Mouse (Mus musculus) gastrocnemius, adult 2 months (tissue): ENCODE results near the gene Bcl2l15. TPM values are rescaled to one million over a fixed set of nuclear protein-coding genes. Genes with fewer than 3 reads are reported as not detected.
"Not testable (repeated sequence)": the region's sequence is repeated elsewhere in the genome, so short reads cannot be mapped to it uniquely, and the experiment has no call there.

ENCODE experiments used
- DNase-seq: peaks from one replicate; pipeline ENCODE4 v3.0.0; 2022
- H3K27ac ChIP-seq: fragments of 200-600 bp; 2 replicates; pipeline ENCODE4 v1.8.1; 2022; ENCODE audit warnings: mild to moderate bottlenecking
- H3K4me3 ChIP-seq: fragments of 200-600 bp; 2 replicates; pipeline ENCODE4 v1.8.1; 2022; ENCODE audit warnings: mild to moderate bottlenecking, moderate library complexity
- CTCF ChIP-seq: fragments of 200-600 bp; IDR thresholded peaks from 2 replicates; pipeline ENCODE4 v1.8.1; 2022; ENCODE audit warnings: antibody characterized with exemption, mild to moderate bottlenecking, moderate library complexity
- intact Hi-C: fragments of 180-260 bp; cut with DNase I; formaldehyde crosslinking; loops from one replicate; pipeline ENCODE4 v1.15.1; 2025
- total RNA-seq, 2 experiments: library from RNA; stranded (reverse); gene quantifications; 2 replicates each; pipeline ENCODE4 v1.2.3; 2021

The Bcl2l15 gene
- total RNA-seq, 2 experiments from 2014 or later: 0.23 to 0.73 TPM

DNA sequence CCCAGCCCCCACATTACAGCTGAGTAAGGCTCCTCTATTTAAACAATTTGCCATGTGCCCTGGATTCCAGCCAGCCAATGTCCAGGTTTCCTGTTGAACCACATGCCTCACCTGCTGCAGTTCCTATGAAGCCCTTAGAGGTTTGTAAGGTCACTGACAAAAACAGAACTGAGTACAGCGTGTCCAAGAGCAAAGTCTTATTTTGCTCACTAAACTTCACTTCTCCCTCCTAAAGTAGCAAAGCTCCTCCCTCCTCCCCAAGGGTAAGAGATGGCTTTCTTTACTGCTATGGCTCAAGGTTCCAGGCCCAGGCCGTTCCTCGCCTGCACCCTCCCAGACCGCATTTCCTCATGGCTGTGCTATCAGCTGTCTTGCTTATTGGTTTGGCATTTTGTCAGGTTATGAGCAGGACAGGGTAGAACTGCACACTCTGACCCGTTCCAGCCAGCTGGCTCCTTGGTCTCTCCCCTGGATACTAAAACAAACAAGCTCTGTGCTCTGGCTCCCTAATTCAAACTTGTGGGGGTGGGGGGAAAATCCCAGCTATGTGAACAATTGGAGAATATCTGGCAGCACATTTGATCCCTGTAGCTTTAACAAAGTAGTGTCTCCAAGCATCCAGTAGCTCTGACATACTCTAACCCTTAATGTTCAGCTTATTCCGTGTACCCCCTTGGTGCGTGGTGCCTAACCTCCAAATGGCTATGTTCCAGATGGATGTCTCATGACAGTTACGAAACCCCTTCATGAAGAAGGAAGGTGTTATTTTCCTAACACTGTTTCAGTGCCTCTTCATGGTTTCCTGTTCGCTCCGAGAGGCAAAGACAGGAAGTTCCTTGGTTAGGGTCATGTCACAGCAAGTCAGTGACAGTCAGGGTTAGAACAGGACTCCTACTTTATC is 30.5 kb upstream of the Bcl2l15 start:
- DNase-seq: peak; percentile 87
- Histone ChIP-seq H3K27ac (peak overlapping the region; percentile 88), H3K4me3 (peak overlapping the region; percentile 37)
- no peak for TF ChIP-seq CTCF
- intact Hi-C loops: no loop called here

DNA sequence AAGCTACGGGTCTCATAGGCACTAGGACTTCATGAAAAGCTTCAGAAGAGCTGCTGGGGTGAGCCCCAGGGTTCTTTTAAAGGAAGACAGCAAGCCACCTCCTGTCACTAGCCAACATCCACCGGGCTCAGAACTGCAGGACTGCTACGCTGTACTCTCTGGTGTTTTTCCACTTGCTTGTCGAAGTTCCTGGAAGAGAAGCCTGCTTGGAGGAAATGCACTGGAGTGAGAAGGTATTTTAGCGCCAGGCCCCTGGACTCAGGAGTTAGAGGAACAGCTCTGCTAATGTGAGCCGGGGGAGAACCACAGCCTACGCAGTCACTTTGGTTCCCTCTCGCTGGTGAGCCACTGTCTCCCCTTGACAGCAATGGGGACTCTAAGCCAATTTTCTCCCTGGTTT is 29.5 kb upstream of the Bcl2l15 start:
- Histone ChIP-seq H3K27ac (peak overlapping the region; percentile 88), H3K4me3 (peak overlapping the region; percentile 37)
- DNase-seq: no peak
- no peak for TF ChIP-seq CTCF
- intact Hi-C loops: no loop called here

DNA sequence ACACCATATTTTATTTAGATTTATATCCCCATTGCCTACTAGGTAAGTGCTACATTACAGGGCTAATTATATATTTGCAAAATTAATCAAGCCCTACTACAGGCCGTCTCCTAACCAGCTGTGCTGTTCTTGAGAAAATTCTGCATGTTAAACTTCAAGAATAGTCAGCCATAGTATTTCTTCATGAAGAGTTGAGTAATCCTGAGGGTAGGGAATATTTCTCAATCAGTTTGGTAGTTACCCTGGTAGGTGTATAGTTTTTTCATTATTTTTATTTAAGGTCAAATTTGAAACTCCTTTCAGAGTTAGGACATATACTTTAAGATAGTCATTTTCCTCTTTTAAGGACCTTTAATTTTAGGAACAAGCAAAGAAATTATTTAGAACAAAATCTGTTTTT is 26.7 kb upstream of the Bcl2l15 start:
- intact Hi-C loops: loop anchor here (5.0 kb wide), 1 partner anchor 68 kb away; the partner anchor contains the start of genes Gm10964 and Olfml3
- no peak for TF ChIP-seq CTCF
- Histone ChIP-seq H3K4me3 (no peak overlapping the region), H3K27ac (no peak overlapping the region)
- DNase-seq: no peak

DNA sequence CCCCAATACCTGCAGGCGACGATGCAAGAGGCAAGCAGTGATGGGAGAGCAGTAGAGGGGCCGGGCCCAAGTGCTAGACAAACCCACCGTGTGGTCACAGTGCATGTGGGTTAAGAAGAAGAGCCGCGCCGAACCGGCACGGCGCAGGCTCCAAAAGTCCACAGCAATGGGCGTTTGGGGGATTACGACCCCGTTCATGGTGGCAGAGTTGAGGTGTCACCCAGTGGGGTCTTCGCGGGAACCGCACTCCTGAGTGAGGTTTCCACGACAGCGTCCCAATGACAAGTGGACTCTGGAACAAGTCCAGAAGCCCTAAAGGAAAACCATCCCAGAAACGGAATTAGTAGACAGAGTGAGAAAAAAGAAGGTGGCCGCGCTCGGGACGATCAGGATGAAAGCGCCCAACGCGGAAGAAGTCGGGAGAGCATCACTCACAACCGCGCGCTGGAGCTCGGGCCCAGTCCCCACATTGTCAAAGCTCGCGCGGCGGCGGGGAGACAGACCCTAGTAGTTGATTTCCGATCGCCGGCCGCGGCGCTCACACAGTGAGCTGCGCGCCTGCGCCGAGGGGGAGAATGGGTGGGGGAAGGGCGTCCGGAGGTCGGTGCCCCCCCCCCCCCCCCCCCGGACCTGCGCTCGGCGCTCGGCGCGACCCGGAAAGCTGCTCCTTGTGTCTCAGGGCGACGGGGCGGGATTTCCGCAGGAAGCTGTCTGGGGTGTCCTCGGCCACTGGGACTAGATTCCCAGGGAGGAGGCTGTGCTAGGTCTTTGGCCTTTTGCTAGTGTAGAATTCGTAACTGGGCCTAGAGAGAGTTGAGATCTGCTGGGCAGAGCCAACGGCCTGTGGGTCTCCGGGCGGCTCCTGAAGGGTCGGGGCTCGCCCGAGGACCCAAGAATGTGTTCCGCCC is 23.3 kb upstream of the Bcl2l15 start, which contains the start of the genes Dclre1b, Ap4b1 and Gm43064:
Gene Dclre1b (minus strand): TSS at position 554 of the 908 bp plus-strand sequence.
Gene Ap4b1 (plus strand): TSS at position 630 of the 908 bp plus-strand sequence.
Gene Gm43064 (plus strand): TSS at position 683 of the 908 bp plus-strand sequence.
- Histone ChIP-seq H3K4me3 (peak within 1 kb of the TSS; percentile 92), H3K27ac (peak within 1 kb of the TSS; percentile 98)
- intact Hi-C loops: loop anchor here (1.0 to 5.0 kb wide), 3 partner anchors 18 to 72 kb away; partner anchors contain the start of genes Gm10964, Hipk1 and Olfml3
- TF ChIP-seq CTCF: no peak
- DNase-seq: peak; percentile 96

DNA sequence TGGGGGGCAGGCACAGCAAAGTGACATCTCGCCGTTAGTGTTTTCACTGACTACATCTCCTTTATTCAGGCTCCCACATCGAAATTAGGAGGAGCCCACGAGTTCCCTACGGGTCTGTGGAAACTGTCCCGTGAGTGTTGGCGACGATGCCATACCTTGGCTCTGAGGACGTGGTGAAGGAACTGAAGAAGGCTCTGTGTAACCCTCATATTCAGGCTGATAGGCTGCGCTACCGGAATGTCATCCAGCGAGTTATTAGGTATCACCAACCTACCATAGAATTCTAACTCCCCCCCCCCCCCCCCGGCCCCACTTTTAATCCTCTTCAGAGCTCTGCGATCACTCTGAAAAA is 22.6 kb upstream of the Bcl2l15 start:
- peak overlapping the region; percentile 92 for H3K4me3 ChIP-seq
- intact Hi-C loops: loop anchor here (1.0 to 5.0 kb wide), 3 partner anchors 18 to 72 kb away; partner anchors contain the start of genes Gm10964, Hipk1 and Olfml3
- no peak for DNase-seq
- H3K27ac ChIP-seq: peak overlapping the region; percentile 98
- no peak for TF ChIP-seq CTCF

DNA sequence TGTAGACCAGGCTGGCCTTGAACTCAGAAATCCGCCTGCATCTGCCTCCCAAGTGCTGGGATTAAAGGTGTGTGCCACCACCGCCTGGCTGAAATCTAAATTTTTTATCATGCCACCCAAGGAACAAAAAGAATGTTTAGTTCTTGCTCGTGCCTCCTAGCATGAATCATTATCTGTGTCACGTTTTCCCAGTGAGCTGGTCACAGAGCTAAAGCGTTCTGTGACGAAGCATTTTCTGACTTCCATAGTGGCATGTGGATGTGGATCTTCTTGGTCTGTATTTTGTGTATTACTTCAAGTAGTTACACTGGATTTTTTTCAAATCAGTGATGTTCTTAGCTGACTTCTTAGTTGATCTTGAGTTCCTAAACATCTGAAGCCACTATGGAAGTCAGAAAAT is 21.4 kb upstream of the Bcl2l15 start:
- no peak for TF ChIP-seq CTCF
- intact Hi-C loops: no loop called here
- DNase-seq: no peak
- Histone ChIP-seq H3K27ac (no peak overlapping the region), H3K4me3 (no peak overlapping the region)

DNA sequence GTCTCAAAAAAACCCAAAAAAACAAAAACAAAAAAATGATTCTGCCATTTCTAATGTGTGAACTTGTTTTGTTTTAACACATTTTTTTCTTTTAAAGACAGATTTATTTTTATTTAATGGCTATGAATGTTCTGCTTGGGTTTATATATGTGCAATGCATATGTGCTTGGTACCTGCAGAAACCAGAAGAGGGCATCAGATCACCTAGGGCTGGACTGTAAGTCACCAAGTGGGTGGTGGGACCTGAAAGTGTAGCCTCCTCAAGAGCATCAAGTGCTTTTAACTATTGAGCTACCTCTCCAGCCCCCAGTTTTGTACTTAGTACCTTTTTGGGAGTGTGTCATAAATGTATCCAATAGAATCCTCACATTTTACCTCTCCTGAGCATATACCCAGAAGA is 4.9 kb upstream of the Bcl2l15 start:
- intact Hi-C loops: no loop called here
- Histone ChIP-seq H3K27ac (no peak overlapping the region), H3K4me3 (no peak overlapping the region)
- TF ChIP-seq CTCF: peak; percentile 12; the same call in 1 of the 2 replicates
- no peak for DNase-seq

DNA sequence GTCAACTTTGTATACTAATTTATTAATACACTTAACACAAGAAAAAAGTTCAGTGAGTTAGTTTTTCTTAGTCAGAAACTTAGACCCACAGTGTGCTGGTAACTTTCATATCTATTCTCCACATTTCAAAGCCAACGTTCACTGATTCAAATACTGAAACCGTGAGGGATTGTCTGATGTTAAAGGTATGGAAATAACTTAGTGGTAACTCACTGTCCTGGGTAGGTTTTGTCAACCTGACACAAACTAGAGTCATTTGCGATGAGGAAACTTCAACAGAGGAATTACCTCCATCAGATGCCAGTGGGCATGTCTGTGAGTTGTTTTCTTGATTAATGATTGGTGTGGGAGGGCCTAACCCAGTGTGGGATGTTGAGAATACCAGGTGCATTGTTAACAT is 3.4 kb upstream of the Bcl2l15 start:
- intact Hi-C loops: no loop called here
- Histone ChIP-seq H3K4me3 (no peak overlapping the region), H3K27ac (no peak overlapping the region)
- TF ChIP-seq CTCF: no peak
- DNase-seq: no peak

DNA sequence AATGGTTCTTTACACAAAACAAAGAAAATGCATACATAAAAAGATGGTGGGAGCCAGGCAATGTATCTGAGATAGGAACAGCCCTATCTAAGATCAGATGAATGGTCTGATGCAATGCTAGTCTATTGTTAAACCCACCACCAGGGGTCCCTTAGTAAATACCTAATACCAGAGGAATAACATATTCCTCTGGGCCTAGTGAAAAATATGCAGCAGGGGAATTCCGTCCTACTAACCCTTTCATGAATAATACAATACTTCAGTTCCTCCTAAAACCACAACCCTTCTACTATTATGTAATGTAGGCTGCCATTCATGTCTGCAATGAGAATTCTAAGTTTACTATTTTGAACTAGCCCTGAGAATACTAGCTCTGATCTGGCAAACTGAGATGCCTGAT is 1.7 kb upstream of the Bcl2l15 start:
- H3K4me3 ChIP-seq, DNase-seq, H3K27ac ChIP-seq, intact Hi-C loops: not testable (repeated sequence)

DNA sequence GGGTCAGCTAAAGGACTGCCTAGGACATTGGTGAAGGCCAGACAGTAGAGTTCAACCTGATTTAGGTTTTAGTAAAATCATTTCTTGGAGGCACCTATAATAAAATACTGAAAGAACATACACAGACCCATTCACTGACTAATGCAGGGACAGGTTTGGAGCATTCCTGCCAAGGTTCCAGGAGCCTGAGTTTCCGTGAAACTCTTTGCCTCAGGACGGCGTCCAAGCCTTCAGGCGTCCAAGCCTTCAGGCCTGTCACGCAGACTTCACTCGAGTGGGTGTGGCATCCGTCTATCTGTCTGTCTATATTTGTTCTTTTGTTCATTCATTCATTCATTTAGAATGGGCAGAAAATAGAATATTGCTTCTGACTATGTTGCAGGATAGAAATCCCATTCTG is 1.3 kb upstream of the Bcl2l15 start:
- no peak overlapping the region for H3K4me3 ChIP-seq
- no peak for DNase-seq
- no peak overlapping the region for H3K27ac ChIP-seq
- intact Hi-C loops: no loop called here
- no peak for TF ChIP-seq CTCF

DNA sequence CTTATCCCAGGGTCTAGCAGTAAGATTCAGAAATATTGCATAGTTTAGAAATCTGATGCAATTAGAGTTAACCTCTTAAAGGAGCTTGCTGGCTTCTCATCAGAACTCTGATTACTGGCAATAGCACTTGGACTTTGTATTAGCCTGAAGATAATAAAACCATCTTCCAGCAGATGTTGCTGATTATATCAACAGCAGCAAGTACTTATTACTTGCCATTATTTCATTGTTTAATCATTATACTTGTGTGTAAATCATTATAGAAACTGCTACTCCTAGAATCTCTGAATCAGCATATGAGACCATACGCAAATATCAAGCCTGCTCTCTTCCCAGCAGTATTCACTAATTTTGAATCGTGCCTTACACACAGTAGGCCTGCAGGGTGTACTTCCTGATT is 1.6 kb downstream of the Bcl2l15 start:
- no peak for TF ChIP-seq CTCF
- Histone ChIP-seq H3K4me3 (no peak overlapping the region), H3K27ac (no peak overlapping the region)
- intact Hi-C loops: no loop called here
- DNase-seq: no peak

DNA sequence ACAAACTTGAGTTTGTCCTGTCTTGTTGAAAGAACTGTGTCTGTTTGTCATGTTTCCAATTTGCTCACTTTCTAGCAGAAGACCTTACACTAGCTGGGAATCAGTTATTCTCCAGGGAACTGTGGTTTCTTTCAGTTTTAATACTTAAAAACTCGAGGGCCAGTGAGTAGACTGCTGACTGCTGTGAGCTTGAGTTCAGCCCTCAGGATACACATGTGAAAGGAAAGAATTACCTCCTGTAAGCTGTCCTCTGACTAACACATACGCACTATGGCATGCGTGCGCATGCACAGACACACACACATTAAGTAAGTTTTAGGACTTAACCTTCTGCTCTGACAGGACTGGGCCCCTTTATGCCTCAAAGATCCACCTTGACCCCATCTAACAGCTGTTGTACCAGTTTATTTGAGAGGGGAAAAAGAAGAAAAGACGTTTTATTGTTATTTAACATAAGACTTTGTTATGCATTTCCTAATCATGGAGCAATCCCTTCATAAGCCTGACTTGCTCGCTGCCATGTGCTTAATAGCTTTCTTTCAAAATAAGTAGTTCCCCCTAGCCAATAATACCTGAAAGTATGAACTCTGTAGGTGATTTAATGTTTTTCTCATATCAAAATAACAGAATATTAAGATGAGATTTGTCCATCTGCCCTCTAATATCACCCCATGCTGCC is 3.0 kb downstream of the Bcl2l15 start:
- Histone ChIP-seq H3K4me3 (no peak overlapping the region), H3K27ac (no peak overlapping the region)
- no peak for DNase-seq
- intact Hi-C loops: no loop called here
- no peak for TF ChIP-seq CTCF
